Mouse (Mus musculus): Measurements from ENCODE around the gene Polr1a.

Polr1a gene

GRCm38 (mm10) chr6:71950592-71950991 lies 41.7 kb downstream of the Polr1a start:
- DNase-seq (ENCODE audit: low spot score): no peak

GRCm38 (mm10) chr6:71951192-71951591 lies 42.3 kb downstream of the Polr1a start:
- DNase-seq (ENCODE audit: low spot score): no peak

- DNase-seq (ENCODE audit: low spot score): no peak
These were observed 53.3 kb downstream of the Polr1a start for GRCm38 (mm10) chr6:71962119-71962518.

- DNase-seq (ENCODE audit: low spot score): no peak
These were observed 53.9 kb downstream of the Polr1a start for GRCm38 (mm10) chr6:71962706-71963105.

GRCm38 (mm10) chr6:71963561-71963960 lies 54.7 kb downstream of the Polr1a start:
- DNase-seq (ENCODE audit: low spot score): no peak

GRCm38 (mm10) chr6:71966683-71967303 lies 57.9 kb downstream of the Polr1a start:
- DNase-seq (ENCODE audit: low spot score): no peak

- no peak for DNase-seq (ENCODE audit: low spot score)
These were observed 59.0 kb downstream of the Polr1a start for GRCm38 (mm10) chr6:71967847-71968246.

- no peak for DNase-seq (ENCODE audit: low spot score)
These were observed 60.6 kb downstream of the Polr1a start for GRCm38 (mm10) chr6:71969459-71969858.

GRCm38 (mm10) chr6:71970154-71970553 lies 61.3 kb downstream of the Polr1a start:
- DNase-seq (ENCODE audit: low spot score): no peak

- DNase-seq (ENCODE audit: low spot score): no peak
These were observed 67.7 kb downstream of the Polr1a start for GRCm38 (mm10) chr6:71976592-71976991.

- DNase-seq (ENCODE audit: low spot score): no peak
These were observed 71.3 kb downstream of the Polr1a start for GRCm38 (mm10) chr6:71980165-71980564.

- DNase-seq (ENCODE audit: low spot score): no peak
These were observed 71.7 kb downstream of the Polr1a start for GRCm38 (mm10) chr6:71980587-71980986.

GRCm38 (mm10) chr6:71981450-71981849 lies 72.6 kb downstream of the Polr1a start:
- DNase-seq (ENCODE audit: low spot score): no peak

GRCm38 (mm10) chr6:71985984-71986383 lies 77.1 kb downstream of the Polr1a start:
- no peak for DNase-seq (ENCODE audit: low spot score)

GRCm38 (mm10) chr6:71987546-71988248 lies 78.8 kb downstream of the Polr1a start:
- no peak for DNase-seq (ENCODE audit: low spot score)

GRCm38 (mm10) chr6:71989647-71990351 lies 80.9 kb downstream of the Polr1a start:
- no peak for DNase-seq (ENCODE audit: low spot score)

GRCm38 (mm10) chr6:71990371-71990837 lies 81.6 kb downstream of the Polr1a start:
- DNase-seq (ENCODE audit: low spot score): no peak

GRCm38 (mm10) chr6:71991190-71991932 lies 82.5 kb downstream of the Polr1a start:
- no peak for DNase-seq (ENCODE audit: low spot score)

GRCm38 (mm10) chr6:71991933-71992325 lies 83.1 kb downstream of the Polr1a start:
- DNase-seq (ENCODE audit: low spot score): no peak

- DNase-seq (ENCODE audit: low spot score): no peak
These were observed 85.2 kb downstream of the Polr1a start for GRCm38 (mm10) chr6:71994004-71994403.

- DNase-seq (ENCODE audit: low spot score): no peak
These were observed 86.2 kb downstream of the Polr1a start for GRCm38 (mm10) chr6:71995081-71995480.

- no peak for DNase-seq (ENCODE audit: low spot score)
These were observed 88.4 kb downstream of the Polr1a start for GRCm38 (mm10) chr6:71997215-71997614.

All from spleen, adult 12 weeks (tissue).